Mouse (Mus musculus) thymus, postnatal 25 days (tissue): ENCODE results near the gene Inpp5f.

Experiments used
- DNase-seq: peaks from one replicate; pipeline ENCODE4 v3.0.0; 2022

Inpp5f gene

DNA sequence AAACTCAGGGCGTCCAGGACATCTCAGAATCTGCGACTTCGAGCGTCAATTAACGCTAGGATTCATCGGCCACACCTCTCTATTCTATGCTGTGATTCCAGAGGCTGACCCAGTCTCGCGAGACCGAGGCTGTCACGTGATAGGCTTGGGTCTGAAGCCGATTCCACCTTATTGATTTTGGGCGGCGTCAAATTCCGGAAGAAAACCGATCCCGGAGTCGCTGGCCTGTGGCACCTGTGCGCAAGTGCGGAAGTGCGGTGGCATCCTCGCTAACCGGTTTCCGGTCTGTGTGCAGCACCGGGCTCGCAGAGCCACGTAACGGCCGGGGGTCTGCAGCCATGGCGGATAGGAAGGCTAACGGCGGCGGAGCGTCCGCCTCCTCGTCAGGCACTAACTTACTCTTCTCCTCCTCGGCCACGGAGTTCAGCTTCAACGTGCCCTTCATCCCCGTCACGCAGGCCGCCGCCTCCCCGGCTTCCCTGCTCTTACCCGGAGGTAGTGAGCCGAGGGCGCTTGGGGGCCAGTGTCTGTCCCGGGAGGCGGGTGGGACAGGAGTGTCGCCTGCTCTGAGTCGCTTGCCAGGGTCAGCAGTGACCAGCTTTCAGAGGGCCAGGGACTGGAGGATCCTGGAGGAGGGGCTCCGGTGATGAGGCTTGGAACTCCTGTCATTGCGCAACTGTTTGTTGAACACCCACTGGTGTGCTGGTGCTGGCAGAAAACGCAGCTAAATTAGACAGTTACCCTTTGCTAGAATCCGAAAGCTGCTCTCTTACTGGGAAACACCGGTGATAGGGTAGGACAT is 133.8 kb downstream of the Inpp5f start, which contains the start of gene Sec23ip:
Gene Sec23ip, plus strand, starts transcription at position 260 of the 802 bp plus-strand sequence.
- peak; percentile 97 for DNase-seq
